Mouse (Mus musculus): ENCODE results near the gene Fhit.
A peak's percentile ranks its signal among the peaks of the same experiment; 100 is the strongest.

The Fhit gene

GRCm38 (mm10) chr14:10507560-10507959, 654.3 kb downstream of the Fhit start:
- no peak for DNase-seq

- DNase-seq: no peak
Observed at GRCm38 (mm10) chr14:10485798-10486197, 676.0 kb downstream of the Fhit start.

GRCm38 (mm10) chr14:10482851-10483613, 678.8 kb downstream of the Fhit start:
- no peak for DNase-seq

GRCm38 (mm10) chr14:10481370-10481769, 680.5 kb downstream of the Fhit start:
- no peak for DNase-seq

- DNase-seq: no peak
Observed at GRCm38 (mm10) chr14:10480681-10481080, 681.2 kb downstream of the Fhit start.

- DNase-seq: peak; percentile 6 to 9
Observed at GRCm38 (mm10) chr14:10453001-10453861, 708.6 kb downstream of the Fhit start.

- DNase-seq: no peak
Observed at GRCm38 (mm10) chr14:10452234-10452633, 709.6 kb downstream of the Fhit start.

- DNase-seq: no peak
Observed at GRCm38 (mm10) chr14:10445360-10445759, 716.5 kb downstream of the Fhit start.

- no peak for DNase-seq
Observed at GRCm38 (mm10) chr14:10439007-10439749, 722.7 kb downstream of the Fhit start.

- no peak for DNase-seq
Observed at GRCm38 (mm10) chr14:10436193-10436592, 725.6 kb downstream of the Fhit start.

GRCm38 (mm10) chr14:10432502-10432901, 729.3 kb downstream of the Fhit start:
- DNase-seq: no peak

- DNase-seq: no peak
Observed at GRCm38 (mm10) chr14:10430396-10431000, 731.3 kb downstream of the Fhit start.

GRCm38 (mm10) chr14:10423499-10423898, 738.3 kb downstream of the Fhit start:
- DNase-seq: no peak

- DNase-seq: no peak
Observed at GRCm38 (mm10) chr14:10422261-10422660, 739.6 kb downstream of the Fhit start.

GRCm38 (mm10) chr14:10415068-10415467, 746.8 kb downstream of the Fhit start:
- DNase-seq: no peak

- no peak for DNase-seq
Observed at GRCm38 (mm10) chr14:10409306-10409962, 752.4 kb downstream of the Fhit start.

GRCm38 (mm10) chr14:10405346-10405745, 756.5 kb downstream of the Fhit start:
- peak; percentile 73 to 90 for DNase-seq

GRCm38 (mm10) chr14:10367783-10368680, 793.8 kb downstream of the Fhit start:
- no peak for DNase-seq

GRCm38 (mm10) chr14:10366808-10367207, 795.0 kb downstream of the Fhit start:
- no peak for DNase-seq

- DNase-seq: no peak
Observed at GRCm38 (mm10) chr14:10364281-10364680, 797.6 kb downstream of the Fhit start.

- DNase-seq: no peak
Observed at GRCm38 (mm10) chr14:10363306-10363705, 798.5 kb downstream of the Fhit start.
